Mouse (Mus musculus): Measurements from ENCODE around the gene Abcf2.
A peak's percentile ranks its signal among the peaks of the same experiment; 100 is the strongest.

Gene Abcf2

GRCm38 (mm10) chr5:24577183-24577929 lies at the start of gene Abcf2:
TSS of gene Abcf2 (minus strand) at chr5:24577467.
- peak; percentile 100 for DNase-seq (ENCODE audit: low read depth)

GRCm38 (mm10) chr5:24624822-24625120 lies 47.5 kb upstream of the Abcf2 start:
- DNase-seq (ENCODE audit: low read depth), result no peak

- no peak for DNase-seq (ENCODE audit: low read depth)
Observed at GRCm38 (mm10) chr5:24623986-24624821, 46.9 kb upstream of the Abcf2 start, which contains the start of gene Smarcd3. TSS of gene Smarcd3 (minus strand) at chr5:24624411.

- no peak for DNase-seq (ENCODE audit: low read depth)
Observed at GRCm38 (mm10) chr5:24623041-24623985, 46.0 kb upstream of the Abcf2 start.

- no peak for DNase-seq (ENCODE audit: low read depth)
Observed at GRCm38 (mm10) chr5:24622386-24623040, 45.2 kb upstream of the Abcf2 start.

- DNase-seq (ENCODE audit: low read depth), result no peak
Observed at GRCm38 (mm10) chr5:24620626-24621025, 43.4 kb upstream of the Abcf2 start.

GRCm38 (mm10) chr5:24620116-24620515 lies 42.8 kb upstream of the Abcf2 start:
- no peak for DNase-seq (ENCODE audit: low read depth)

GRCm38 (mm10) chr5:24618921-24619320 lies 41.7 kb upstream of the Abcf2 start:
- no peak for DNase-seq (ENCODE audit: low read depth)

- no peak for DNase-seq (ENCODE audit: low read depth)
Observed at GRCm38 (mm10) chr5:24615097-24615496, 37.8 kb upstream of the Abcf2 start.

GRCm38 (mm10) chr5:24612302-24612649 lies 35.0 kb upstream of the Abcf2 start:
- no peak for DNase-seq (ENCODE audit: low read depth)

- DNase-seq (ENCODE audit: low read depth), result no peak
Observed at GRCm38 (mm10) chr5:24611366-24612301, 34.4 kb upstream of the Abcf2 start.

GRCm38 (mm10) chr5:24609388-24609787 lies 32.1 kb upstream of the Abcf2 start:
- DNase-seq (ENCODE audit: low read depth), result no peak

- DNase-seq (ENCODE audit: low read depth), result no peak
Observed at GRCm38 (mm10) chr5:24605980-24606665, 28.9 kb upstream of the Abcf2 start.

- no peak for DNase-seq (ENCODE audit: low read depth)
Observed at GRCm38 (mm10) chr5:24605321-24605979, 28.2 kb upstream of the Abcf2 start.

- no peak for DNase-seq (ENCODE audit: low read depth)
Observed at GRCm38 (mm10) chr5:24604656-24605100, 27.4 kb upstream of the Abcf2 start.

- no peak for DNase-seq (ENCODE audit: low read depth)
Observed at GRCm38 (mm10) chr5:24604080-24604655, 26.9 kb upstream of the Abcf2 start.

- DNase-seq (ENCODE audit: low read depth), result no peak
Observed at GRCm38 (mm10) chr5:24603431-24604010, 26.3 kb upstream of the Abcf2 start.

GRCm38 (mm10) chr5:24602751-24603343 lies 25.6 kb upstream of the Abcf2 start:
- no peak for DNase-seq (ENCODE audit: low read depth)

Measured in fibroblast of lung, adult 2 months (primary cell).